Mouse (Mus musculus) CH12.LX (cell line): ENCODE data around the gene Tpd52l2.

Experiments used
- CTCF ChIP-seq, 2 experiments: IDR thresholded peaks in 1 of 2; conservative IDR thresholded peaks in 1 of 2; 2 replicates each; pipeline ENCODE4 v1.5.1; 2011 to 2012; ENCODE audit warnings: low read depth in 2 of 2, low read length in 2 of 2, improper control_type of control experiment in 1 of 2, inconsistent platforms in 1 of 2, mild to moderate bottlenecking in 1 of 2, moderate library complexity in 1 of 2
- ELF1 ChIP-seq: IDR thresholded peaks from 2 replicates; pipeline ENCODE4 v1.6.1; 2014; ENCODE audit warnings: low read depth, mild to moderate bottlenecking, inconsistent platforms, low read length, improper control_type of control experiment
- HCFC1 ChIP-seq: IDR thresholded peaks from 2 replicates; pipeline ENCODE4 v1.6.1; 2012; ENCODE audit warnings: low read depth, mild to moderate bottlenecking, inconsistent platforms, low read length, improper control_type of control experiment
- KAT2A ChIP-seq: IDR thresholded peaks from 2 replicates; pipeline ENCODE4 v1.6.1; 2012; ENCODE audit warnings: low read length, improper control_type of control experiment, inconsistent platforms; ENCODE audit not compliant: insufficient replicate concordance
- MAX ChIP-seq: IDR thresholded peaks from 2 replicates; pipeline ENCODE4 v1.6.1; 2011; ENCODE audit warnings: low read length, improper control_type of control experiment
- POLR2A ChIP-seq: IDR thresholded peaks from 2 replicates; pipeline ENCODE4 v1.6.1; 2011; ENCODE audit warnings: low read depth, mild to moderate bottlenecking, improper control_type of control experiment, low read length
- SMC3 ChIP-seq: IDR thresholded peaks from 2 replicates; pipeline ENCODE4 v1.6.1; 2011; ENCODE audit warnings: low read depth, low read length, improper control_type of control experiment
- TBP ChIP-seq: conservative IDR thresholded peaks from 2 replicates; pipeline ENCODE4 v1.6.1; 2011; ENCODE audit warnings: low read depth, low read length, improper control_type of control experiment

- no peak for TF ChIP-seq POLR2A
- TF ChIP-seq ELF1, result no peak
- no peak for TF ChIP-seq CTCF (conservative IDR thresholded peaks at IDR 0.05 in 1 of 2, IDR thresholded peaks at IDR 0.05 in 1 of 2; ENCODE audit: low read depth in 2 of 2, low read length in 2 of 2)
- no peak for TF ChIP-seq MAX
- no peak for TF ChIP-seq HCFC1
- TF ChIP-seq TBP, result no peak
- no peak for TF ChIP-seq KAT2A
- TF ChIP-seq SMC3, result no peak
Measured at GRCm38 (mm10) chr2:181511231-181511630, 14.3 kb downstream of the Tpd52l2 start.
